Mouse (Mus musculus): ENCODE results near the gene Sarm1. TPM values are rescaled to one million over a fixed set of nuclear protein-coding genes. Genes with fewer than 3 reads are reported as not detected.

The Sarm1 gene
- polyA plus RNA-seq, 1 experiment from 2014 or later = 1.2 TPM

GRCm38 (mm10) chr11:78430195-78430878 lies 67.2 kb downstream of the Sarm1 start:
- no peak for ATAC-seq (ENCODE audit: low FRiP score, low TSS enrichment)
- WGBS = 39% methylated on average over 11 of the region's 11 CpGs
- Histone ChIP-seq H3K4me2 (replicated peaks; ENCODE audit: low read depth, low read length) (no peak overlapping the region), H3K9ac (replicated peaks; ENCODE audit: low read length) (no peak overlapping the region), H3K27me3 (ENCODE audit: insufficient read depth, low read length) (no peaks in the 10 kb centered on the region), H3K36me3 (ENCODE audit: insufficient read depth, low read length) (no peaks in the 10 kb centered on the region), H3K4me1 (ENCODE audit: insufficient read depth, low read length) (peaks cover 14% of the 10 kb centered on the region), H3K9me3 (ENCODE audit: low read length) (no peaks in the 10 kb centered on the region), H3K27ac (ENCODE audit: low read length) (no peak overlapping the region), H3K4me3 (ENCODE audit: low read length) (no peak overlapping the region)

GRCm38 (mm10) chr11:78428309-78428708 lies 69.2 kb downstream of the Sarm1 start:
- no peaks in the 10 kb centered on the region for H3K27me3 ChIP-seq (ENCODE audit: insufficient read depth, low read length)
- peaks cover 8% of the 10 kb centered on the region; the same call in 1 of the 2 replicates for H3K4me1 ChIP-seq (ENCODE audit: insufficient read depth, low read length)
- no peaks in the 10 kb centered on the region for H3K36me3 ChIP-seq (ENCODE audit: insufficient read depth, low read length)
- 80% methylated on average over 5 of the region's 5 CpGs for WGBS
- no peak for ATAC-seq (ENCODE audit: low FRiP score, low TSS enrichment)
- no peak overlapping the region for H3K9ac ChIP-seq (replicated peaks; ENCODE audit: low read length)
- no peak overlapping the region for H3K4me3 ChIP-seq (ENCODE audit: low read length)
- H3K9me3 ChIP-seq (ENCODE audit: low read length) = no peaks in the 10 kb centered on the region
- no peak overlapping the region for H3K4me2 ChIP-seq (replicated peaks; ENCODE audit: low read depth, low read length)
- no peak overlapping the region for H3K27ac ChIP-seq (ENCODE audit: low read length)

GRCm38 (mm10) chr11:78427655-78428054 lies 69.9 kb downstream of the Sarm1 start:
- Histone ChIP-seq H3K4me3 (ENCODE audit: low read length) (no peak overlapping the region), H3K36me3 (ENCODE audit: insufficient read depth, low read length) (no peaks in the 10 kb centered on the region), H3K27ac (ENCODE audit: low read length) (no peak overlapping the region), H3K9ac (replicated peaks; ENCODE audit: low read length) (no peak overlapping the region), H3K4me1 (ENCODE audit: insufficient read depth, low read length) (peaks cover 8% of the 10 kb centered on the region; the same call in 1 of the 2 replicates), H3K4me2 (replicated peaks; ENCODE audit: low read depth, low read length) (no peak overlapping the region), H3K27me3 (ENCODE audit: insufficient read depth, low read length) (no peaks in the 10 kb centered on the region), H3K9me3 (ENCODE audit: low read length) (no peaks in the 10 kb centered on the region)
- no peak for ATAC-seq (ENCODE audit: low FRiP score, low TSS enrichment)
- 79% methylated on average over 6 of the region's 6 CpGs for WGBS

- no peaks in the 10 kb centered on the region for H3K36me3 ChIP-seq (ENCODE audit: insufficient read depth, low read length)
- no peak overlapping the region for H3K4me2 ChIP-seq (replicated peaks; ENCODE audit: low read depth, low read length)
- no peak overlapping the region for H3K9ac ChIP-seq (replicated peaks; ENCODE audit: low read length)
- H3K4me3 ChIP-seq (ENCODE audit: low read length) = no peak overlapping the region
- WGBS = 91% methylated on average over 1 of the region's 1 CpGs
- H3K27me3 ChIP-seq (ENCODE audit: insufficient read depth, low read length) = 0 out of 2 replicates have a peak, but pooled peaks cover 5% of the 10 kb centered on the region
- H3K9me3 ChIP-seq (ENCODE audit: low read length) = no peaks in the 10 kb centered on the region
- H3K27ac ChIP-seq (ENCODE audit: low read length) = no peak overlapping the region
- no peak for ATAC-seq (ENCODE audit: low FRiP score, low TSS enrichment)
- H3K4me1 ChIP-seq (ENCODE audit: insufficient read depth, low read length) = peaks cover 12% of the 10 kb centered on the region
These were observed 72.0 kb downstream of the Sarm1 start for GRCm38 (mm10) chr11:78425572-78425971.

GRCm38 (mm10) chr11:78424352-78424751 lies 73.2 kb downstream of the Sarm1 start:
- Histone ChIP-seq H3K9ac (replicated peaks; ENCODE audit: low read length) (no peak overlapping the region), H3K36me3 (ENCODE audit: insufficient read depth, low read length) (no peaks in the 10 kb centered on the region), H3K4me1 (ENCODE audit: insufficient read depth, low read length) (peaks cover 15% of the 10 kb centered on the region), H3K4me2 (replicated peaks; ENCODE audit: low read depth, low read length) (no peak overlapping the region), H3K27ac (ENCODE audit: low read length) (no peak overlapping the region), H3K4me3 (ENCODE audit: low read length) (no peak overlapping the region), H3K27me3 (ENCODE audit: insufficient read depth, low read length) (0 out of 2 replicates have a peak, but pooled peaks cover 6% of the 10 kb centered on the region), H3K9me3 (ENCODE audit: low read length) (no peaks in the 10 kb centered on the region)
- ATAC-seq (ENCODE audit: low FRiP score, low TSS enrichment) = no peak
- 53% methylated on average over 2 of the region's 2 CpGs for WGBS

Other genes with a start within 250 kb of the Sarm1 start
- gene 2610507B11Rik, start 236.0 kb downstream of the Sarm1 start, polyA plus RNA-seq (2015; fragmentation: Nextera tagmentation; extraction: Ambion mirVana) = 69.8 and 78.7 TPM in 2 replicates
- gene BC030499, start 206.9 kb downstream of the Sarm1 start, polyA plus RNA-seq (2015; fragmentation: Nextera tagmentation; extraction: Ambion mirVana) = 0.30 and 0.33 TPM in 2 replicates
- gene Spag5, start 196.2 kb downstream of the Sarm1 start, polyA plus RNA-seq (2015; fragmentation: Nextera tagmentation; extraction: Ambion mirVana) = 41.7 and 48.6 TPM in 2 replicates
- 8.3 and 10.2 TPM in 2 replicates for gene Aldoc, start 174.8 kb downstream of the Sarm1 start, polyA plus RNA-seq (2015; fragmentation: Nextera tagmentation; extraction: Ambion mirVana)
- 97.0 and 100 TPM in 2 replicates for gene Pigs, start 169.3 kb downstream of the Sarm1 start, polyA plus RNA-seq (2015; fragmentation: Nextera tagmentation; extraction: Ambion mirVana)
- 39.4 and 42.3 TPM in 2 replicates for gene Unc119, start 154.3 kb downstream of the Sarm1 start, polyA plus RNA-seq (2015; fragmentation: Nextera tagmentation; extraction: Ambion mirVana)
- gene Foxn1, start 111.2 kb downstream of the Sarm1 start, polyA plus RNA-seq (2015; fragmentation: Nextera tagmentation; extraction: Ambion mirVana) = 0.05 TPM in 1 of 2 replicates, not detected in the other
- gene Slc13a2, start 75.5 kb downstream of the Sarm1 start, polyA plus RNA-seq (2015; fragmentation: Nextera tagmentation; extraction: Ambion mirVana) = 2.2 and 2.4 TPM in 2 replicates
- 24.7 and 24.9 TPM in 2 replicates for gene Slc46a1, start 32.1 kb downstream of the Sarm1 start, polyA plus RNA-seq (2015; fragmentation: Nextera tagmentation; extraction: Ambion mirVana)
- 2.4 and 2.9 TPM in 2 replicates for gene Vtn, start 1.3 kb upstream of the Sarm1 start, polyA plus RNA-seq (2015; fragmentation: Nextera tagmentation; extraction: Ambion mirVana)
- gene Sebox, start 5.7 kb upstream of the Sarm1 start, polyA plus RNA-seq (2015; fragmentation: Nextera tagmentation; extraction: Ambion mirVana) = not detected in 2 replicates
- 56.9 and 58.8 TPM in 2 replicates for gene Tmem199, start 14.4 kb upstream of the Sarm1 start, polyA plus RNA-seq (2015; fragmentation: Nextera tagmentation; extraction: Ambion mirVana)
- gene Poldip2, start 14.4 kb upstream of the Sarm1 start, polyA plus RNA-seq (2015; fragmentation: Nextera tagmentation; extraction: Ambion mirVana) = 188 and 192 TPM in 2 replicates
- gene Tnfaip1, start 38.6 kb upstream of the Sarm1 start, polyA plus RNA-seq (2015; fragmentation: Nextera tagmentation; extraction: Ambion mirVana) = 95.1 and 100 TPM in 2 replicates
- 125 and 130 TPM in 2 replicates for gene Ift20, start 38.6 kb upstream of the Sarm1 start, polyA plus RNA-seq (2015; fragmentation: Nextera tagmentation; extraction: Ambion mirVana)
- 70.7 and 75.1 TPM in 2 replicates for gene Tmem97, start 53.0 kb upstream of the Sarm1 start, polyA plus RNA-seq (2015; fragmentation: Nextera tagmentation; extraction: Ambion mirVana)
- gene Nlk, start 199.6 kb upstream of the Sarm1 start, polyA plus RNA-seq (2015; fragmentation: Nextera tagmentation; extraction: Ambion mirVana) = 14.3 and 16.3 TPM in 2 replicates